Mouse (Mus musculus): ENCODE measurements around the gene Usp36.

Gene Usp36

DNA sequence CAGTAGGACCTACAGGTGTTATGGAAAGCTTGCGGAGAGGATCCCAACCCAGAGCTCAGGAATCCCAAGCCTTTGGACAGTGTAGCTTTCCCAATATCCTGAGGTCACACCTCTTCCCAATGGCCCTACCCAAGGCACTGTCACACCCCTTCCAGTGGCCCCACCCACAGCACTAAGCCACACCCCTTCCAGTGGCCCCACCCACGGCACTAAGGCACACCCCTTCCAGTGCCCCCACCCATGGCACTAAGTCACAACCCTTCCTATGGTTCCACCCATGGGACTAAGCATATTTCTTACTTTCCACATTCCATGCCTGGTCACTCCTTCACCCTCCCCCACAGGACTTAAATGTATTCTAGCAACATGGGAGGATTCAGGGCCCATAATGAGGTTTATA, 8.8 kb upstream of the Usp36 start:
- in situ Hi-C loops (cut with MboI, MseI): no loop called here

GRCm38 (mm10) chr11:118297967-118298366, 7.9 kb upstream of the Usp36 start:
- in situ Hi-C loops (cut with MboI, MseI): no loop called here

DNA sequence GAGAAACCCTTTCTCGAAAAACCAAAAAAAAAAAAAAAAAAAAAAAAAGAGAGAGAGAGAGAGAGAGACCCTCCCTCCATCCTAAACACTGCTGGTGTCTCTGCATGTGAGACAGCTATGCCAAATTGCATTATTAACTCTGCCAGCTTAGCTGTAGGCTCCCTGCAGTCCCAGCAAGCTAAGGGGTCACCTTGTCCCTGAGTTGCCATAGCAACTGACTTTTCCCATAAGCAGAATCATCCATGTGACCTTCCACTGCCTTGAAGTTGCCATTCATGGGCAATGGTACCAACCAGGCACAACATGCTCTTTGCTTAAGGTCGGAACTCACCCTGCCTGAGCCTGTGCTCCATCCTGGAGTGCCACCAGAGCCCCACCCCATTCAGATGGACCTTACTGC, 5.0 kb upstream of the Usp36 start:
- in situ Hi-C loops (cut with MboI, MseI): no loop called here

DNA sequence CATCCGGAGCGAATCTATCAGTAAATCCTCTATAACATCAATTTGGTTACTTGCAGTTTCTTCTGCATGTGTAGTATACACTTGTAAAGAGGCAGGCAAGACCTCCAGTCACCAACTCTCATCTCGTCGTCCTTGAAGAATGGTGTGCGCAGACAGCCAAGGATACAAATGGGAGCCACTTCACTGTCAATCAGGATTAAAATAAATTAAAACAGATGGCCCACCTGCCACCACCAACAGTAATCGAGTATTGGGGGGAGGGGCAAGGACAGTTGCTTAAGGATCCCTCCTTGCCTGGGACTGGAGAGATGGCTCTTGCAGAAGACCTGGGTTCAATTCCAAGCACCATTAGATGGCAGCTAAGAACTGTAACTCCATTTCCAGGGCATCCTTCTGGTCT, 2.6 kb upstream of the Usp36 start:
- in situ Hi-C loops (cut with MboI, MseI): no loop called here

DNA sequence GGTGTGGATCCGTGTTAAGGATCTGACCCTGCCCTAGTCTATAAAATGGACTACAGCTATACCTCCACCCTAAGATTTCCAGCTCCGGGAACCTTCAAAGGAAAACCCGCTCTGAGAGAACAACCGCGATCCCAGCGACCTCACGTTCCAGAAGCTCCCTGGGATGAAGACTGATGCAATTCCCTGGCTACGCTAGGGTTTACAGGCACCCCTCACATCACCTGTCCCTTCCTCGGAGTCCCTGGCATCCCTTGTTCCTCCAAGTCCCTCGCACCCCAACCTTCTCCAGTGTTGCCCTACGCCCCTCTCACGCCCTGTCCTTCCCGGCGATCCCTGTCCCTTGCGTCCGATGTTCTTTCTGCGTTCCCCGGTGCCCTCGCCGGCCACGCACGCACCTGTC, 482 bp downstream of the Usp36 start:
- in situ Hi-C loops (cut with MboI, MseI): loop anchor here (5.0 kb wide), 1 partner anchor 37 kb away; no protein-coding TSS in a partner anchor

DNA sequence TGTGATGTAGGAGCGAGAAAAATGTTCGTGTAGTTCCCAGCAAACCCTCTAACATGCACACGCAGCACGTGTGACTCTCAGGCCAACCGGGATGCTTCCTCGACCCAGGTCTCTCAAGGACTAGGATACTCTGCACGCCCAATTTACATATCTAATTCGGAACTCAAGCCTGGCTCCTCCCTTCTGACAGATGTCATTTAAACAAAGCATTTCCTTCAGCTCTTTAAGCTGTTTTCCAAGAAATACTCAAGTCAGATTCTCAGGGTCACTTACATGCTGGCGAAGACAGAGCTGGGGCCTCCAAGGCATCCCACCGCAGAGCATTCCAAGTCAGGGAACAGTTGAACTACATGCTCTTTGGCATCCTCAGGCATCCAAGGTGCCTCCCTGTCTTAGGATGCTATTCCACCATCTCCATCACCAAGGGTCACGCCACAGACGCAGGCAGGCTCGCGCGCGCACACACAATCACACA, 970 bp downstream of the Usp36 start:
- in situ Hi-C loops (cut with MboI, MseI): loop anchor here (5.0 kb wide), 1 partner anchor 37 kb away; no protein-coding TSS in a partner anchor

DNA sequence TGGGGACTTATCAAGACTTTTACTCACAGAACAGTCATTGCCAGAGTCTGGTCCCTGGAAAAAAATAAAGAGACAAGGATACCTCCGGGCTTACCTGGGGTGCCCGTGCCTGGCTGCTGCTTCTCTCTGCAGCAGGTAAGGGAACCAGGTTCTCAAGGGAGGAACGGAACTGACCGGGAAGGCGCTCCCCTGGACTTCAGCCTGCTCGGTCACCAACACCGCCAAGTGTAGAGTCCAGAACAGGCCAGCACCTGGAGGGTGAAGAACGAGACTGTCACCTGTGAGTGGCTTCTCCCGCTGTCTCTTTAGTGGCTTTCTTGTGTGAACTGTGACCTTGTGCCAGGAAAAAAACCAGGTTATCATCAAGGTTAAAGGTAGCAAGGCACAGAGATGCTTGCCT, 2.5 kb downstream of the Usp36 start:
- in situ Hi-C loops (cut with MboI, MseI): loop anchor here (5.0 kb wide), 1 partner anchor 35 kb away; no protein-coding TSS in a partner anchor

- in situ Hi-C loops (cut with MboI, MseI): loop anchor here (5.0 kb wide), 1 partner anchor 34 kb away; no protein-coding TSS in a partner anchor
Measured at GRCm38 (mm10) chr11:118286434-118286833, 3.6 kb downstream of the Usp36 start.

- in situ Hi-C loops (cut with MboI, MseI): loop anchor here (5.0 kb wide), 1 partner anchor 33 kb away; no protein-coding TSS in a partner anchor
Measured at GRCm38 (mm10) chr11:118285791-118286190, 4.3 kb downstream of the Usp36 start.

DNA sequence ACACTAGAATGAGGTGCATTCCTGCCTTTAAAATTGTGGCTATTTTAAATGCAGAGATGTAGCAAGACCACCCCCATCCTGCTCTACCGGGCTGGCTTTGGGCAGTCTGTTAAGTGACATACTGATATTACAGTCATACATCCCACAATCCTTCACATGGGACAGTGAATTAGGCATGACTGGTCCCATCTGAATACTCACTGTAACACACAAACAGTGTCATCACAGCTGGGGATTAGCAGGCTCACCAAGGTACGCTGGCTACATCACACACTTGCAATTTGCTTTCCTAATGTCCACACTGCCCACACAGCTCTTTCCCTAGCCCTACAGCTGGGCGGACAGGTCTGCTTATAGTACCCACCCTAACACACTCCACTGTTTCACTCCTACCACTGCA, 9.8 kb downstream of the Usp36 start:
- in situ Hi-C loops (cut with MboI, MseI): no loop called here

DNA sequence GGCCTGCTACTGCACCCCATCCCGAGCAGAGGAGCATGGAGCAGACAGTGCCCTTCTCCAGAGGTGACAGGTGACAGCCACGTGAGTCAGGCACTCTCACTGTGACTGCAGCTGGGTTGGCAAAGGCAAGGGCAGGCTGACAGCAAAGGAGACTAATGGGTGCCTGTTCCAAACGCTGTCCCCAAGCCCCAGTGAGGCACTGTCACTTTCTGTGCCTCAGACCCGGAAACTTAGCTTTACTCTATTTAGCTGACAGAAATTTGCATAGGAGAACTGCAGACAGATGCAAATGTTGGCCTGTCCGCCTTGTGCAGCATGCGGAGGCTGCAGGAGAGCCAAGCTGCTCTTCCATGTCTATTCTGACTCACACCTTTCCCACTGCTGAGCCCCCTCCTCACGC, 13.7 kb downstream of the Usp36 start:
- in situ Hi-C loops (cut with MboI, MseI): no loop called here

DNA sequence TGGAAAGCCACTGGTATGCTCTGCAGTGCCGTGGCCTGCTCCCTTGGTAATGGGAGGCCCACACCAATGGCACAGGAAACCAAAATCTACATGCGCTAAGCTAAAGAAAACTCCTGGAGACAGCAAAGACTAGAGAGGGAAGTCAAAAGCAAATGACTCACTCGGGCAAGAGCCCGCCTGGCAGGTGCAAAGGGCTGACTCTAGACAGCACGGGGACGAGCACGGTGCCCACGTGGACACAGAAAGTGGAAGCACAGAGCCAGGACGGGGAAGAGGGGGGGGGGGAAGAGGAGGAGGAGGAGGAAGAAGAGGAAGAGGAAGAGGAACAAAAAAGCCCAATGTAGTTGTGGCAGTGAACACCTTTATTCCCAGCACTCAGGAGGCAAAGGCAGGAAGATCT, 15.0 kb downstream of the Usp36 start:
- in situ Hi-C loops (cut with MboI, MseI): no loop called here

DNA sequence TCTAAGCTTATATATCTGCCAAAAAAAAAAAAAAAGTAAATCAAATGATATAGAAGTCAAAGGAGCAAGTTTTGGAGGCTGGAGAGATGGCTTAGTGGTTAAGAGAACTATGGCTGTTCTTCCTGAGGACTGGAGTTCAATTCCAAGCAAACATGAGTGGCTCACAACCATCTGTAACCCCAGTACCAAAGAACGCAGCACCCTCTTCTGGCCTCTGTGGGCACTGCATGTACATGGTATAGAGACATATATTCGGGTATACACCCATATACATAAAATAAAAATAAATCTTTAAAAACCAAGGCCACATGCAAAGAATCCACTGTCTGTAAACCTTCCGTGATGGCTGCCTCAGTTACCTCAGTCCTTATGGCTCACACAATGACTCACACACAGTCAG, 20.2 kb downstream of the Usp36 start:
- in situ Hi-C loops (cut with MboI, MseI): no loop called here

DNA sequence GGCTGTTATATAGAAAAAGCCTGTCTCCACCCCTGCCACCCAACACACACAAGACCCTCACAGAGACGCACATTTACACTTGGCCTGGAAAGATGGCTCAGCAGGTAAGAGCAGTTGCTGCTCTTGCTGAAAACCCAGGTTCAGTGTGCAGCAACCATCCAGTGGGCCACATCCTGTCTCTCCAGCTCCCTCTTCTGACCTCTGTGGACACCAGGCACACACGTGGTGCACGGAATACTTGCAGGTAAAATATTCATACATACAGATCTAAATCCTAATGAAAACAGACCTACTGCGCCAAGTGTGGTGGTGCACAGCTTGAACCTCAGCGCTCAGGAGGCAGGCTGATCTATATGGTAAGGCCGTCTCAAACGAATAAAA, 23.4 kb downstream of the Usp36 start:
- in situ Hi-C loops (cut with MboI, MseI): no loop called here

DNA sequence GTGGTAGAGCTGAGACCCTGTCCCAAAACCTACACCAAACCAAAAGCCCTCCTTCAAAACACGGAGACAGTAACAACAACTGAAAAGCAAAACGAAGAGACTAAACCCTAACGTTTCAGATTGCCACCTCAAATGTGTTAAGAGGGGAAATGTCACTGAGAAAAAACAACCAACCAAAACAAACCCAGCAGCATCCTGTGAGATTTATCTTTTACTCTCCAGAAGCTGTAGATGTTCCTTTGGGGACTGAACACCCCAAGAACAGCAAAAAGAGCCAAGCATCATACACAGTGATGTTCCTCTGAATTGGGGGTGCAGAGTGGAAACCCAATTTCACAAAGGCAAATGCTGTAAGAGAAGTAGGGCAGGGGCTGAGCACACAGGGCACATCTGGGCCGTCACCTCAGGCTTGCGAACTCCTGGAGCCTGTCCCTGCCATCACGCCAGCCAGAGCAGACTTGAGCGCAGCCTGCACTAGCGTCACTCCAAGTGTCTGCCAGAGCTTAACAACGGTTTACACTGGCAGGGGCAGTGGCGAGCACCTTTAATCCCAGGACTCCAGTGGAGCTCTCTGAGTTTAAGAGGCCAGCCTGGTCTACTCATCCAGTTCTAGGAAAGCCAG, 23.9 kb downstream of the Usp36 start:
- in situ Hi-C loops (cut with MboI, MseI): no loop called here

- in situ Hi-C loops (cut with MboI, MseI): no loop called here
Measured at GRCm38 (mm10) chr11:118265621-118266020, 24.4 kb downstream of the Usp36 start.

DNA sequence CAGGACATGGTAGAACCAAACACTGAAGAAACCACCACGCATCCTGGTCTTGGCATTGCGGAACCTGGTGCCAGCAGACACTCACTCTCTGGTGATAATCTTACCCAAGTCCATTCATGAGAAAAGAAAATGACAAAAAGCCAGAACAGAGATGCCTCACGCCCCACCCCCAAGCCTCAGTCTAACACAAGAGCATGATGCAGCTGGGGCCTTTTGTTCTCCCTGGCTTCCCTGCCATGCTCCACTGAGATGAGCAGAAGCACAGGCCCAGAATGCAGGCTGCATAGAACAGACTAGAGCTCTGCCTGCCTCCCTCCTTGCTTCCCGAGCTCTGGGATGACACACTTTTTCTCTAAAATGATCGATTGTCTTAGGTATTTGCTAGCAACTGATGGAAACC, 26.9 kb downstream of the Usp36 start:
- in situ Hi-C loops (cut with MboI, MseI): no loop called here

DNA sequence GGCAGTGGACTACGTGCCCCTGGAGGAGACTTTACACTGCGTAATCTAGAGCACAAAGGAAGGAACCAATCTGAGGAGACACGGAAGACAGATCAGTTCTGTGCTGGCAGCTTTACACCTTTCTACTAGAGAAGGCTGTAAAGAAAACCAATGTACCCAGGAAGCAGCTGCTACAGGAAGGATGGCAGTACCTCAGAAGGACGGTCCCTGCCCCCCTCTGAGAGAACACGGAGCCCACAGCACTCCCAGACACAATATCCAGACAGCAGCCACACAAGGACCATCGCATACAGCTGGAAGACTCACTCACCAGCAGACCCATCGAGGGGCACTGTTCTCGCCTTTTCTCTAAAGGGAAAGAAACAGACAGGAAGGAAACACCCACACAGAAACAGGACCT, 30.0 kb downstream of the Usp36 start:
- in situ Hi-C loops (cut with MboI, MseI): no loop called here

DNA sequence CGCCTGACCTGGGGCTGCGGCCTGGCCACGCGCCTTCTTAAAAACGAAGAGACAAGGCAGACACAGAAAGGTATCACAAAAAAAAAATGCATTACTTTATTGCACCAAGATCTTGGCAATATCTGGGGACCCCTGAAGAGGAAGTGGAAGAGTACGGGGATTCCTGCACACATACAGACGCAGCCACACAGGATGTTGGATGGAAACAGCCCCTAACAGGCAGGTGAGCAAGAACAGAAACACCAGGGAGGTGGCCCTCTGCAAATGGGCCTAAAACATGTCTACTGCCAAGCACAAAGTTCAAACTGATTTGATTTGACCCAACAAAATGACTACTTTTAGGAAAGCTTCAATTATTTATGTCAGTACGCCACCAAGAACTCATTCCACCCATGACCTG, 30.5 kb downstream of the Usp36 start:
- in situ Hi-C loops (cut with MboI, MseI): no loop called here

GRCm38 (mm10) chr11:118256371-118256770, 33.7 kb downstream of the Usp36 start:
- in situ Hi-C loops (cut with MboI, MseI): no loop called here

GRCm38 (mm10) chr11:118254159-118254951, 35.7 kb downstream of the Usp36 start:
- in situ Hi-C loops (cut with MboI, MseI): loop anchor here (5.0 kb wide), 1 partner anchor 33 kb away; no protein-coding TSS in a partner anchor

- in situ Hi-C loops (cut with MboI, MseI): loop anchor here (5.0 kb wide), 1 partner anchor 34 kb away; no protein-coding TSS in a partner anchor
Measured at GRCm38 (mm10) chr11:118253447-118254158, 36.4 kb downstream of the Usp36 start.
